Mouse (Mus musculus) stomach, embryonic 15.5 days (tissue): Measurements from ENCODE around the gene Coq2. TPM values are rescaled to one million over a fixed set of nuclear protein-coding genes. Genes with fewer than 3 reads are reported as not detected.

ENCODE experiments used
- ATAC-seq: fragments of 200-750 bp; cut with Nextera tagmentation; 2 replicates; pipeline ENCODE4 v1.8.0; 2017; ENCODE audit warnings: low read depth, moderate number of reproducible peaks, moderate TSS enrichment; ENCODE audit not compliant: insufficient read depth, low FRiP score
- H3K27ac ChIP-seq: fragments of 300-500 bp; sonication (generic); 2 replicates; pipeline ENCODE4 v1.5.1; 2015; ENCODE audit warnings: mild to moderate bottlenecking, inconsistent platforms
- H3K27me3 ChIP-seq: fragments of 300-500 bp; sonication (generic); replicated peaks from 2 replicates; pipeline ENCODE4 v1.6.1; 2015; ENCODE audit warnings: inconsistent platforms
- H3K36me3 ChIP-seq: fragments of 300-500 bp; sonication (generic); 2 replicates; pipeline ENCODE4 v1.6.1; 2015; ENCODE audit warnings: inconsistent platforms
- H3K4me1 ChIP-seq: fragments of 300-500 bp; sonication (generic); 2 replicates; pipeline ENCODE4 v1.6.1; 2015; ENCODE audit warnings: inconsistent platforms
- H3K4me2 ChIP-seq: fragments of 300-500 bp; sonication (generic); 2 replicates; pipeline ENCODE4 v1.6.1; 2015; ENCODE audit warnings: mild to moderate bottlenecking, inconsistent platforms
- H3K4me3 ChIP-seq: fragments of 300-500 bp; sonication (generic); replicated peaks from 2 replicates; pipeline ENCODE4 v1.5.1; 2015; ENCODE audit warnings: inconsistent platforms
- H3K9ac ChIP-seq: fragments of 300-500 bp; sonication (generic); 2 replicates; pipeline ENCODE4 v1.6.1; 2015; ENCODE audit warnings: inconsistent platforms
- H3K9me3 ChIP-seq: fragments of 300-500 bp; sonication (generic); 2 replicates; pipeline ENCODE4 v1.6.1; 2016; ENCODE audit warnings: inconsistent platforms
- WGBS: fragments of 180-500 bp; shearing (Covaris S2); methylation state at CpG from one replicate; pipeline ENCODE4 v1.1.7; 2015; 5-methylcytosine and 5-hydroxymethylcytosine counted together
- polyA plus RNA-seq: library from polyadenylated mRNA; unstranded; fragments of >200 nt; fragmentation: Nextera tagmentation; extraction: Ambion mirVana; gene quantifications from 2 replicates; pipeline ENCODE4 v1.2.1, GENCODE M21; 2015

The Coq2 gene
- polyA plus RNA-seq, 1 experiment from 2014 or later: 66.4 TPM

- Histone ChIP-seq H3K36me3 (no peaks in the 10 kb centered on the region), H3K27ac (no peak overlapping the region), H3K4me1 (peaks cover 6% of the 10 kb centered on the region; the same call in 1 of the 2 replicates), H3K9ac (no peak overlapping the region), H3K9me3 (no peaks in the 10 kb centered on the region), H3K4me2 (no peak overlapping the region), H3K27me3 (no peaks in the 10 kb centered on the region), H3K4me3 (no peak overlapping the region)
- 83% methylated on average over 4 of the region's 4 CpGs for WGBS
- no peak for ATAC-seq
These were observed 39.0 kb downstream of the Coq2 start for GRCm38 (mm10) chr5:100635908-100636307.

GRCm38 (mm10) chr5:100634885-100635478 is 40.0 kb downstream of the Coq2 start:
- no peaks in the 10 kb centered on the region for H3K27me3 ChIP-seq
- no peak for ATAC-seq
- H3K9me3 ChIP-seq: no peaks in the 10 kb centered on the region
- no peak overlapping the region for H3K27ac ChIP-seq
- WGBS: 82% methylated on average over 7 of the region's 8 CpGs
- H3K9ac ChIP-seq: no peak overlapping the region
- H3K4me3 ChIP-seq: no peak overlapping the region
- no peak overlapping the region for H3K4me2 ChIP-seq
- peaks cover 6% of the 10 kb centered on the region; the same call in 1 of the 2 replicates for H3K4me1 ChIP-seq
- no peaks in the 10 kb centered on the region for H3K36me3 ChIP-seq

GRCm38 (mm10) chr5:100632540-100633129 is 42.3 kb downstream of the Coq2 start:
- Histone ChIP-seq H3K4me1 (peaks cover 6% of the 10 kb centered on the region; the same call in 1 of the 2 replicates), H3K27ac (no peak overlapping the region), H3K9ac (no peak overlapping the region), H3K36me3 (no peaks in the 10 kb centered on the region), H3K27me3 (no peaks in the 10 kb centered on the region), H3K4me3 (no peak overlapping the region), H3K9me3 (no peaks in the 10 kb centered on the region), H3K4me2 (no peak overlapping the region)
- WGBS: 75% methylated on average over 8 of the region's 8 CpGs
- peak; percentile 65 for ATAC-seq

GRCm38 (mm10) chr5:100628807-100629206 is 46.1 kb downstream of the Coq2 start:
- no peak overlapping the region for H3K27ac ChIP-seq
- H3K9me3 ChIP-seq: no peaks in the 10 kb centered on the region
- WGBS: 95% methylated on average over 4 of the region's 4 CpGs
- no peak overlapping the region for H3K4me3 ChIP-seq
- no peak overlapping the region for H3K9ac ChIP-seq
- H3K27me3 ChIP-seq: no peaks in the 10 kb centered on the region
- H3K4me1 ChIP-seq: 0 out of 2 replicates have a peak, but pooled peaks cover 4% of the 10 kb centered on the region
- H3K4me2 ChIP-seq: no peak overlapping the region
- H3K36me3 ChIP-seq: no peaks in the 10 kb centered on the region
- no peak for ATAC-seq

- Histone ChIP-seq H3K9ac (no peak overlapping the region), H3K4me2 (no peak overlapping the region), H3K27ac (no peak overlapping the region), H3K36me3 (no peaks in the 10 kb centered on the region), H3K4me1 (0 out of 2 replicates have a peak, but pooled peaks cover 4% of the 10 kb centered on the region), H3K27me3 (no peaks in the 10 kb centered on the region), H3K4me3 (no peak overlapping the region), H3K9me3 (no peaks in the 10 kb centered on the region)
- WGBS: 52% methylated on average over 6 of the region's 6 CpGs
- no peak for ATAC-seq
These were observed 48.4 kb downstream of the Coq2 start for GRCm38 (mm10) chr5:100626526-100626925.

GRCm38 (mm10) chr5:100624743-100625360 is 50.1 kb downstream of the Coq2 start:
- no peak overlapping the region for H3K9ac ChIP-seq
- H3K27ac ChIP-seq: no peak overlapping the region
- ATAC-seq: no peak
- no peak overlapping the region for H3K4me3 ChIP-seq
- 0 out of 2 replicates have a peak, but pooled peaks cover 4% of the 10 kb centered on the region for H3K4me1 ChIP-seq
- H3K4me2 ChIP-seq: no peak overlapping the region
- no peaks in the 10 kb centered on the region for H3K36me3 ChIP-seq
- no peaks in the 10 kb centered on the region for H3K27me3 ChIP-seq
- no peaks in the 10 kb centered on the region for H3K9me3 ChIP-seq
- WGBS: 68% methylated on average over 9 of the region's 9 CpGs

- no peak overlapping the region for H3K9ac ChIP-seq
- ATAC-seq: no peak
- WGBS: 80% methylated on average over 12 of the region's 12 CpGs
These were observed 52.3 kb downstream of the Coq2 start for GRCm38 (mm10) chr5:100622509-100623163.

GRCm38 (mm10) chr5:100621876-100622508 is 52.9 kb downstream of the Coq2 start:
- H3K9me3 ChIP-seq: no peaks in the 10 kb centered on the region
- H3K4me3 ChIP-seq: no peak overlapping the region
- ATAC-seq: no peak
- no peaks in the 10 kb centered on the region for H3K36me3 ChIP-seq
- no peak overlapping the region for H3K27ac ChIP-seq
- 45% methylated on average over 8 of the region's 8 CpGs for WGBS
- H3K27me3 ChIP-seq: no peaks in the 10 kb centered on the region
- 0 out of 2 replicates have a peak, but pooled peaks cover 4% of the 10 kb centered on the region for H3K4me1 ChIP-seq
- H3K4me2 ChIP-seq: no peak overlapping the region
- no peak overlapping the region for H3K9ac ChIP-seq

More at GRCm38 (mm10) chr5:100622509-100623163, 52.3 kb downstream of the Coq2 start:
- Histone ChIP-seq H3K27me3 (no peaks in the 10 kb centered on the region), H3K9me3 (no peaks in the 10 kb centered on the region), H3K27ac (no peak overlapping the region), H3K4me3 (no peak overlapping the region), H3K36me3 (no peaks in the 10 kb centered on the region), H3K4me2 (no peak overlapping the region), H3K4me1 (0 out of 2 replicates have a peak, but pooled peaks cover 4% of the 10 kb centered on the region)

GRCm38 (mm10) chr5:100620952-100621351 is 54.0 kb downstream of the Coq2 start:
- 64% methylated on average over 9 of the region's 9 CpGs for WGBS
- Histone ChIP-seq H3K4me2 (no peak overlapping the region), H3K9me3 (no peaks in the 10 kb centered on the region), H3K4me3 (no peak overlapping the region), H3K27me3 (no peaks in the 10 kb centered on the region), H3K36me3 (no peaks in the 10 kb centered on the region), H3K4me1 (no peaks in the 10 kb centered on the region), H3K9ac (no peak overlapping the region), H3K27ac (no peak overlapping the region)
- ATAC-seq: no peak

- Histone ChIP-seq H3K4me1 (no peaks in the 10 kb centered on the region), H3K36me3 (no peaks in the 10 kb centered on the region), H3K27me3 (no peaks in the 10 kb centered on the region), H3K4me2 (no peak overlapping the region), H3K27ac (no peak overlapping the region), H3K9me3 (no peaks in the 10 kb centered on the region), H3K4me3 (no peak overlapping the region), H3K9ac (no peak overlapping the region)
- ATAC-seq: no peak
- WGBS: 90% methylated on average over 15 of the region's 15 CpGs
These were observed 55.2 kb downstream of the Coq2 start for GRCm38 (mm10) chr5:100619586-100620275.
